Mouse (Mus musculus): Measurements from ENCODE around the gene Lypd3.
"Not testable (repeated sequence)": the region's sequence is repeated elsewhere in the genome, so short reads cannot be mapped to it uniquely, and the experiment has no call there.

DNA sequence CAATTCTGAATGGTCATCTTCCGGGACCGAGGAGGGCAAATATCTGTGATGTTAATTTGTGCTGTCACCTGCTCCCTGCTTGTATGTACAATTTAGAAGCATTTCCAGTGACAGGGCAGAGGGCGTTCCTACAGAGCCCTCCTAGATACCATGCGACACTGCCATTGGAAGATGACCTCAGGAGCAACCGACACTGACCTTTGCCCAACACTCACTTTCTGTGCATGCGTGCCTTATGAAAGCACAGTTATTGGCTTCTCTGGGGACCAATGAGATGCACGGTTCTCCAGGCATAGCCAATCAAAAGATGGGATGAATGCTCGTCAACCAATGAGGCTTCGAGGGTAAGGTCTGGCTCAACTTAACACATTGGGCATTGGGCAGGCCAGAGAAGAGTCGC is 51.2 kb downstream of the Lypd3 start:
- TF ChIP-seq CTCF (IDR thresholded peaks at IDR 0.05; ENCODE audit: low read depth, low read length); POLR2A (IDR thresholded peaks at IDR 0.05; ENCODE audit: borderline replicate concordance, low read depth, low read length): not testable (repeated sequence)

Data from bone marrow macrophage, adult 2 months (primary cell).